Mouse (Mus musculus) thymus, adult 2 months (tissue): ENCODE measurements around the gene Krt33b.

Source experiments
- CTCF ChIP-seq: fragments of 200-500 bp; IDR thresholded peaks from 2 replicates; pipeline ENCODE4 v1.5.1; 2012; ENCODE audit warnings: mild to moderate bottlenecking, control low read depth, low read length, moderate library complexity, borderline replicate concordance; ENCODE audit not compliant: control insufficient read depth, poor library complexity, insufficient read depth; ENCODE audit errors: extremely low read depth
- POLR2A ChIP-seq: fragments of 200-500 bp; IDR thresholded peaks from 2 replicates; pipeline ENCODE4 v1.6.1; 2012; ENCODE audit warnings: mild to moderate bottlenecking, low read length, control low read depth, moderate library complexity; ENCODE audit not compliant: control insufficient read depth, poor library complexity, insufficient read depth; ENCODE audit errors: extremely low read depth

DNA sequence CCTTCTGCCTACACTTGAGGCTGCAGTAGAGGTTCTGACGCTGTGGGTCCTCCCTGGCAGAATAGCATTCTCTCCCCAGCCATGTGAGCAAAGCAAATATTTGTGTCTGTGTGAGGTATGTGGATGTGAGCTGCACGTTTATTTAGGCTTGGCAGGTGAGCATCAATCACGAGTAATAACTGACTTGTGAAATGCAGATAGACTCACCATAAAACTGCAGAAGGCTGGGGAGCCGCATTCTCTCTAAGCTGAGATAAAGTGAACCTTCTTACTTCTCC lies 35.3 kb downstream of the Krt33b start:
- TF ChIP-seq POLR2A (no peak), CTCF (no peak)
